Mouse (Mus musculus) hindbrain, postnatal 0 days (tissue): ENCODE measurements at regions not wholly inside any gene's neighbourhood (a gene's known extent, or its start where the extent isn't known, plus 50 kb on each side); places are given as distances from the start of the nearest gene placed in this dataset.

Experiments
- ATAC-seq: fragments of 200-750 bp; cut with Nextera tagmentation; 2 replicates; pipeline ENCODE4 v1.8.0; 2017; ENCODE audit warnings: mild to moderate bottlenecking, moderate TSS enrichment, moderate library complexity
- DNase-seq: peaks from one replicate; pipeline ENCODE4 v3.0.0-alpha.2; 2015; ENCODE audit warnings: low spot score
- H3K27ac ChIP-seq: fragments of 300-500 bp; sonication (generic); 2 replicates; pipeline ENCODE4 v1.5.1; 2014; ENCODE audit warnings: mild to moderate bottlenecking
- H3K27me3 ChIP-seq: fragments of 300-500 bp; sonication (generic); 2 replicates; pipeline ENCODE4 v1.6.1; 2014; ENCODE audit warnings: low read length, mixed read lengths; ENCODE audit not compliant: insufficient read depth
- H3K36me3 ChIP-seq: fragments of 300-500 bp; sonication (generic); 2 replicates; pipeline ENCODE4 v1.6.1; 2014; ENCODE audit warnings: low read length, mixed read lengths; ENCODE audit not compliant: insufficient read depth
- H3K4me1 ChIP-seq: fragments of 300-500 bp; sonication (generic); 2 replicates; pipeline ENCODE4 v1.6.1; 2014; ENCODE audit warnings: antibody characterized with exemption, low read length, mixed read lengths; ENCODE audit not compliant: insufficient read depth
- H3K4me2 ChIP-seq: fragments of 300-500 bp; sonication (generic); 2 replicates; pipeline ENCODE4 v1.6.1; 2014; ENCODE audit warnings: low read depth, mild to moderate bottlenecking, low read length, moderate library complexity, mixed read lengths
- H3K4me3 ChIP-seq: fragments of 300-500 bp; sonication (generic); 2 replicates; pipeline ENCODE4 v1.5.1; 2014; ENCODE audit warnings: low read length
- H3K9ac ChIP-seq: fragments of 300-500 bp; sonication (generic); replicated peaks from 2 replicates; pipeline ENCODE4 v1.6.1; 2014; ENCODE audit warnings: mild to moderate bottlenecking, low read length, moderate library complexity, mixed read lengths
- H3K9me3 ChIP-seq: fragments of 300-500 bp; sonication (generic); 2 replicates; pipeline ENCODE4 v1.6.1; 2016; ENCODE audit warnings: low read length, mixed read lengths
- CTCF ChIP-seq: IDR thresholded peaks from 2 replicates; pipeline ENCODE4 v1.5.1; 2016; ENCODE audit warnings: antibody characterized with exemption, control low read depth, low read depth
- whole genome bisulfite sequencing: fragments of 180-500 bp; shearing (Covaris S2); extraction: QIAGEN DNeasy Blood & Tissue Kit; methylation state at CpG from one replicate; pipeline ENCODE4 v1.1.7; 2014; 5-methylcytosine and 5-hydroxymethylcytosine counted together

- no peak overlapping the region for H3K9ac ChIP-seq
- DNase-seq (no peak), ATAC-seq (no peak)
- no peak overlapping the region for H3K4me2 ChIP-seq
- no peaks in the 10 kb centered on the region for H3K4me1 ChIP-seq
- no peaks in the 10 kb centered on the region for H3K27me3 ChIP-seq
- H3K27ac ChIP-seq = no peak overlapping the region
- no peak for TF ChIP-seq CTCF
- no peak overlapping the region for H3K4me3 ChIP-seq
- H3K9me3 ChIP-seq = no peaks in the 10 kb centered on the region
- no peaks in the 10 kb centered on the region for H3K36me3 ChIP-seq
- WGBS = 72% methylated on average over 2 of the region's 2 CpGs
These were observed 634.6 kb upstream of the Fam160b2 start for GRCm38 (mm10) chr14:71234276-71234675.

- DNase-seq (no peak), ATAC-seq (no peak)
- no peaks in the 10 kb centered on the region for H3K27me3 ChIP-seq
- no peak overlapping the region for H3K9ac ChIP-seq
- H3K9me3 ChIP-seq = no peaks in the 10 kb centered on the region
- no peak for TF ChIP-seq CTCF
- H3K4me1 ChIP-seq = no peaks in the 10 kb centered on the region
- 86% methylated on average over 4 of the region's 4 CpGs for WGBS
- H3K36me3 ChIP-seq = no peaks in the 10 kb centered on the region
- H3K27ac ChIP-seq = no peak overlapping the region
- H3K4me3 ChIP-seq = no peak overlapping the region
- no peak overlapping the region for H3K4me2 ChIP-seq
These were observed 631.7 kb upstream of the Fam160b2 start for GRCm38 (mm10) chr14:71231223-71231815.

- H3K36me3 ChIP-seq = no peaks in the 10 kb centered on the region
- H3K4me3 ChIP-seq = no peak overlapping the region
- H3K9me3 ChIP-seq = no peaks in the 10 kb centered on the region
- H3K9ac ChIP-seq = no peak overlapping the region
- no peak overlapping the region for H3K27ac ChIP-seq
- no peak for TF ChIP-seq CTCF
- ATAC-seq = no peak
- DNase-seq = no peak
- no peaks in the 10 kb centered on the region for H3K4me1 ChIP-seq
- no peak overlapping the region for H3K4me2 ChIP-seq
- H3K27me3 ChIP-seq = no peaks in the 10 kb centered on the region
- 86% methylated on average over 7 of the region's 7 CpGs for WGBS
These were observed 631.0 kb upstream of the Fam160b2 start for GRCm38 (mm10) chr14:71230484-71231188.

GRCm38 (mm10) chr14:71229955-71230354 lies 630.3 kb upstream of the Fam160b2 start:
- H3K4me1 ChIP-seq = no peaks in the 10 kb centered on the region
- no peak for DNase-seq
- 92% methylated on average over 2 of the region's 2 CpGs for WGBS
- no peak overlapping the region for H3K9ac ChIP-seq
- H3K4me2 ChIP-seq = no peak overlapping the region
- ATAC-seq = no peak
- H3K4me3 ChIP-seq = no peak overlapping the region
- H3K9me3 ChIP-seq = no peaks in the 10 kb centered on the region
- no peak overlapping the region for H3K27ac ChIP-seq
- no peaks in the 10 kb centered on the region for H3K27me3 ChIP-seq
- no peaks in the 10 kb centered on the region for H3K36me3 ChIP-seq
- no peak for TF ChIP-seq CTCF

GRCm38 (mm10) chr14:71228894-71229446 lies 629.3 kb upstream of the Fam160b2 start:
- no peaks in the 10 kb centered on the region for H3K9me3 ChIP-seq
- H3K27ac ChIP-seq = no peak overlapping the region
- ATAC-seq = no peak
- H3K36me3 ChIP-seq = no peaks in the 10 kb centered on the region
- no peaks in the 10 kb centered on the region for H3K4me1 ChIP-seq
- H3K9ac ChIP-seq = no peak overlapping the region
- no peaks in the 10 kb centered on the region for H3K27me3 ChIP-seq
- H3K4me2 ChIP-seq = no peak overlapping the region
- WGBS = 76% methylated on average over 8 of the region's 8 CpGs
- no peak for TF ChIP-seq CTCF
- no peak for DNase-seq
- H3K4me3 ChIP-seq = no peak overlapping the region

- Histone ChIP-seq H3K4me2 (no peak overlapping the region), H3K4me3 (no peak overlapping the region), H3K27ac (no peak overlapping the region), H3K27me3 (no peaks in the 10 kb centered on the region), H3K9me3 (no peaks in the 10 kb centered on the region), H3K4me1 (no peaks in the 10 kb centered on the region), H3K9ac (no peak overlapping the region), H3K36me3 (no peaks in the 10 kb centered on the region)
- 76% methylated on average over 1 of the region's 1 CpGs for WGBS
- ATAC-seq (no peak), DNase-seq (no peak)
- no peak for TF ChIP-seq CTCF
These were observed 617.4 kb upstream of the Fam160b2 start for GRCm38 (mm10) chr14:71217041-71217440.
